Mouse (Mus musculus) embryonic facial prominence, embryonic 13.5 days (tissue): ENCODE measurements around the gene Lmntd1. TPM values are rescaled to one million over a fixed set of nuclear protein-coding genes. Genes with fewer than 3 reads are reported as not detected.

ENCODE experiments used
- ATAC-seq: fragments of 200-750 bp; cut with Nextera tagmentation; 2 replicates; pipeline ENCODE4 v1.8.0; 2017; ENCODE audit warnings: low read depth; ENCODE audit not compliant: insufficient number of reproducible peaks, insufficient read depth, low FRiP score, low TSS enrichment
- H3K27ac ChIP-seq: fragments of 300-500 bp; sonication (generic); 2 replicates; pipeline ENCODE4 v1.5.1; 2015; ENCODE audit warnings: moderate library complexity, mild to moderate bottlenecking, inconsistent platforms
- H3K27me3 ChIP-seq: fragments of 300-500 bp; sonication (generic); 2 replicates; pipeline ENCODE4 v1.6.1; 2015; ENCODE audit warnings: mild to moderate bottlenecking, inconsistent platforms
- H3K36me3 ChIP-seq: fragments of 300-500 bp; sonication (generic); 2 replicates; pipeline ENCODE4 v1.6.1; 2015; ENCODE audit warnings: mild to moderate bottlenecking, inconsistent platforms
- H3K4me1 ChIP-seq: fragments of 300-500 bp; sonication (generic); 2 replicates; pipeline ENCODE4 v1.6.1; 2015; ENCODE audit warnings: inconsistent platforms
- H3K4me2 ChIP-seq: fragments of 300-500 bp; sonication (generic); 2 replicates; pipeline ENCODE4 v1.6.1; 2015; ENCODE audit warnings: moderate library complexity, mild to moderate bottlenecking, inconsistent platforms
- H3K4me3 ChIP-seq: fragments of 300-500 bp; sonication (generic); 2 replicates; pipeline ENCODE4 v1.5.1; 2015; ENCODE audit warnings: mild to moderate bottlenecking, inconsistent platforms
- H3K9ac ChIP-seq: fragments of 300-500 bp; sonication (generic); 2 replicates; pipeline ENCODE4 v1.6.1; 2015; ENCODE audit warnings: mild to moderate bottlenecking, inconsistent platforms
- H3K9me3 ChIP-seq: fragments of 300-500 bp; sonication (generic); 2 replicates; pipeline ENCODE4 v1.6.1; 2016; ENCODE audit warnings: inconsistent platforms
- WGBS: fragments of 180-500 bp; shearing (Covaris S2); methylation state at CpG from one replicate; pipeline ENCODE4 v1.1.7; 2015; ENCODE audit warnings: mixed read lengths; 5-methylcytosine and 5-hydroxymethylcytosine counted together
- polyA plus RNA-seq: library from polyadenylated mRNA; unstranded; fragments of >200 nt; fragmentation: Nextera tagmentation; extraction: Ambion mirVana; gene quantifications from 2 replicates; pipeline ENCODE4 v1.2.1, GENCODE M21; 2015

The Lmntd1 gene
- polyA plus RNA-seq, 1 experiment from 2014 or later, result 0.41 TPM

DNA sequence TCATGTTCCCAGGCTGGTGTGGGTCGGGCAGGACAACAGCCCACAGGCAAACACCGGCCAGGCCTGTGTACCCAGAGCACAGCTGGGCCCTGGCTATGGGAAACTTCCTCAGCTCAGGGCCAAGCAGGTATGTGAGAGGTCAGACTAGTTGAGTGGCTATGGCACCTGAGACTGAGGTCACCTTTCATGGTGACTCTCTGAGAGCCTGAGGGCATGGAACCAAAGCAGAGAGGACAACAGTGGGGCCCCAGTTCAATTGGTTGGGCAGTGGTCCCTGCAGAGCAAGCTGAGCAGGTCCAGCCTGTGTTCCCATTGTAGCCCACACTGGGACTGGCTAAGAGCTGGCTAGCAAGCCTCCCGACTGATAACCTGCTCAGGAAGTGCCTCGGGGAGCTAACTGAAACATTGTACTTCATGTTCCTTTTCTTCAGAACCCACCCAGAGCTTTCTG, 135.3 kb downstream of the Lmntd1 start:
- H3K4me3 ChIP-seq, result no peak overlapping the region
- no peak for ATAC-seq
- H3K9me3 ChIP-seq, result no peaks in the 10 kb centered on the region
- 37% methylated on average over 4 of the region's 4 CpGs for WGBS
- H3K36me3 ChIP-seq, result no peaks in the 10 kb centered on the region
- H3K4me2 ChIP-seq, result no peak overlapping the region
- no peak overlapping the region for H3K9ac ChIP-seq
- no peak overlapping the region for H3K27ac ChIP-seq
- H3K27me3 ChIP-seq, result 0 out of 2 replicates have a peak, but pooled peaks cover 3% of the 10 kb centered on the region
- peaks cover 35% of the 10 kb centered on the region for H3K4me1 ChIP-seq

DNA sequence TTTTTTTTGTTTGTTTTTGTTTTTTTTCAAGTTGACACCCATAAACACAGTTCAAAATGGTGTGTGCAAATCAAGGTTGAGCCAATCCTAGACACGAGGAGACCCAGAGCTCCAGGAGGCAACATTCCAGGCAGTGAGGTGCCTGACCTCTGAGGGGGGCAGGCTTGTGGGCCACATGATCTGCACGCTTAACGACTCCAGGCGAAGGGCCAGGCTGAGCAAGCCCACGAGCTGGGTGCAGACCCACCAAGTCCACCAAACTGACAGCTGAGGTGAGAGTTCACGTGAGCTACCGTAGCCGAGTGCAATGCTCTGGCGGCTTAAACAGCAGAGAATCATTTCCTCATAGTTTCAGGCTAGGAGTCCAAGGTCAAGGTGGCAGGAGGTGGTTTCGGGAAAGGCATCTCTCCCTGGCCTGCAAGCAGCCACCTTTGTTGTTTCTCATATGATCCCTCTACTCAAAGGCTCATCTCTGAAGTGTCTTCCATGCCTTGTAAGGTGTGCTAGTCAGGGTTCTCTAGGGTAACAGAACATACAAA, 136.7 kb downstream of the Lmntd1 start:
- Histone ChIP-seq H3K27me3 (0 out of 2 replicates have a peak, but pooled peaks cover 3% of the 10 kb centered on the region), H3K4me1 (peaks cover 31% of the 10 kb centered on the region), H3K9me3 (no peaks in the 10 kb centered on the region), H3K4me3 (no peak overlapping the region), H3K4me2 (no peak overlapping the region), H3K36me3 (no peaks in the 10 kb centered on the region), H3K27ac (no peak overlapping the region), H3K9ac (no peak overlapping the region)
- ATAC-seq, result no peak
- WGBS, result 54% methylated on average over 10 of the region's 10 CpGs

DNA sequence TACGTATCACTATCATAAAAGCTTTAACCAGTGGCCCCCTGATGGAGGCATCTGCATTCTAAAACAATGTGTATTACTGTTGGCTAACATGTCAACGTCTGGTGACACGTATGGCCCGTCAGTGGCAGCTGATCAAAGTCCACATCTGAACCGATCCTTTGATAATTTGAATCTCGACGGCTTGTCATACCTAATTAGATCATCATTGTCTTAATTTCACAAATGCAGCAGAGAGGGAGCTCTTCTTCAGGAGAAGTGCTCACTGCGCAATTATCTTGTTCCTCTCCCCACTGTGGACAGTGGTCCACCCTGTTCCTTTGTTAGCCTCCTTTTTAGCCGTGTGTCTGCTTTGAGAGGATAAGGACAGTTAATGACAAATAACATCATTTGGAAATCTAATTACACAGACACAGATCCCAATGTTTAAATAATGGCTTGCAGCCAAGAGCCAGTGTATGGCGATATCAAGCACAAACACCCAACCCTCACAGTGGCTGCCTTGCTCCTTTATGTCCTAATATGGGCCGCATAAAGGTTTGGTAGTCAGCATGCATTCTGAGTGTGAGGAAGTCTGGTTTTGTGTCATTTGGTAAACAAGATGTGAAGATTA, 142.4 kb downstream of the Lmntd1 start:
- WGBS, result 72% methylated on average over 11 of the region's 11 CpGs
- no peaks in the 10 kb centered on the region for H3K36me3 ChIP-seq

DNA sequence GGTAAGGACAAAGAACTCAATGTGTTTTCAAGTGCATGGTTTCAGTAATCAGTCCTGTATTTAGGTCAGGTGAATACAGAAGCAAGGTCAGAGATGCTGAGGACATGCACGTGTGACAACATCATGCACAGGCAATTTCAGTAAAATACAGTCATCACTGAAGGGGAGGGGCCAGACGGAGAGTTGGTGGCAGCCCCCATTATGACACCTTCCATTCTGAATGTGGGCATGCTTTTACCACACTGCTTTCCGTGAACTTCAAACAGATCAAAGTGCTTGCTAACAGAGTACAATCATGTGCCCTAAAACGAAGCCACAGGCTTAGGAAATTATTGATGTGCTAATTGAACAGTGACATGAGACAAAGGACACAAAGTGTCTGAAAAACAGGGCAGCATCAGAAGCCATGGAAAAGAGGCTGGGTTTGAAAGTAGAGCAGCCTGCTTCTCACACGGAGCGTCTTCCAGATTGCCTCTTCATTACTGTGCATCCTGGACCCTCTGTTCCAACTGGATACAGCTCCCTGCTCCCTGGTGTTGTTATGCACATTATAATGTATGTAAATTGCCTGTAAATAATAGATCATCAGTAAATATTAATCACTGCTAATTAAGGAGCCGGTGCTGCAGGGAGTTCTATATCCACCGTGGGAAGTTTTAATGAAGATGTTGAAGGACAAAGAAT, 144.7 kb downstream of the Lmntd1 start:
- Histone ChIP-seq H3K27me3 (no peaks in the 10 kb centered on the region), H3K27ac (no peak overlapping the region), H3K4me1 (peaks cover 5% of the 10 kb centered on the region; the same call in 1 of the 2 replicates), H3K4me2 (no peak overlapping the region), H3K9me3 (no peaks in the 10 kb centered on the region), H3K36me3 (no peaks in the 10 kb centered on the region), H3K9ac (no peak overlapping the region), H3K4me3 (no peak overlapping the region)
- WGBS, result 74% methylated on average over 8 of the region's 8 CpGs
- no peak for ATAC-seq

More for the DNA sequence above, 142.4 kb downstream of the Lmntd1 start:
- Histone ChIP-seq H3K27me3 (no peaks in the 10 kb centered on the region), H3K9ac (no peak overlapping the region), H3K9me3 (no peaks in the 10 kb centered on the region), H3K4me2 (no peak overlapping the region), H3K27ac (no peak overlapping the region), H3K4me3 (no peak overlapping the region), H3K4me1 (peaks cover 5% of the 10 kb centered on the region; the same call in 1 of the 2 replicates)
- no peak for ATAC-seq

DNA sequence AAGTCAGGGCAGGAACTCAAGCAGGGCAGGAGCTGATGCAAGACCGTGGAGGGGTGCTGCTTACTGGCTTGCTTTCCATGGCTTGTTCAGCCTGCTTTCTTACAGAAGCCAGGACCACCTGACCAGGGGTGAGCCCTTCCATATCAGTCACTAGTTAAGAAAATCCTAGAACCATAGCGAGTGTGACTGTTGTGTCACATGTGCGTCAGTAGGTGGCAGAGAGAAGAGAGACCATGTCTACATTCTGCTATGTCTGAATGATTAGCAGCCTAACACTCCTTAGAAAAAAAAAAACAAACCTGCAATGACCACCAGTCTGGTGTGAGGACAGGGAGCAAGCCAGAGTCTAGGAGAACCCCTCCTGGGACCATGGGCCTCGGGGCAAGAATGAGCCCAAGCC, 150.1 kb downstream of the Lmntd1 start:
- no peaks in the 10 kb centered on the region for H3K36me3 ChIP-seq
- no peak for ATAC-seq
- WGBS, result 81% methylated on average over 4 of the region's 4 CpGs
- H3K4me1 ChIP-seq, result peaks cover 8% of the 10 kb centered on the region; the same call in 1 of the 2 replicates
- no peak overlapping the region for H3K27ac ChIP-seq
- no peak overlapping the region for H3K9ac ChIP-seq
- H3K9me3 ChIP-seq, result no peaks in the 10 kb centered on the region
- H3K4me3 ChIP-seq, result no peak overlapping the region
- no peak overlapping the region for H3K4me2 ChIP-seq
- H3K27me3 ChIP-seq, result no peaks in the 10 kb centered on the region

DNA sequence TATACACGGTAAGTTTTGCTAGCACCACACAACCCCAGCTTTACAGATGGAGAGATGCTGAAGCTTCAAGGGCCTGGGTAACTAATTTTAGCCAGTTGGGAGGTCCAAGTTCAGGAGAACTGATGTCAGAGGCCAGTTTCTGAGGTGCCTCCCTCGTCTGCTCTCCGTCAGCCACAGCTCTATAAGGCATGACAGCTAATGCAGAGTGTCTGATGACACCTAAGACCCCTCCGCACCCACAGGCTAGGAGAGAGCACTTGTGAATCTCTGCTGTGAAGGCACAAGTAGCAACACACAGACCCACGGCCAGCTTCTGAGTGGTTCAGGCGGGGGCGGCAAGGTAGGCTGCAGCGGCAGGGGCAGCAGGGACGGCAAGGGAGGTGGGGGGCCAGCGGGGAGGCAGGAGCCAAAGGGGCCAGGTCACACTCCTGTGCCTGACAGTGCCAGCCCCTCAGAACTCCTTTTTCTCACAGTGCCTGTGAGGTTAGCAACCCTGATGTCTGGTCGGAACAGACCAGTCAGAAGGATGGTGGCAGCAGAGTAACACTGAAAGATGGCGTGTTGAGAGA, 151.4 kb downstream of the Lmntd1 start:
- H3K36me3 ChIP-seq, result no peaks in the 10 kb centered on the region
- H3K4me2 ChIP-seq, result no peak overlapping the region
- H3K4me3 ChIP-seq, result no peak overlapping the region
- no peak for ATAC-seq
- WGBS, result 76% methylated on average over 12 of the region's 12 CpGs
- no peaks in the 10 kb centered on the region for H3K9me3 ChIP-seq
- peaks cover 8% of the 10 kb centered on the region; the same call in 1 of the 2 replicates for H3K4me1 ChIP-seq
- no peaks in the 10 kb centered on the region for H3K27me3 ChIP-seq
- H3K27ac ChIP-seq, result no peak overlapping the region
- no peak overlapping the region for H3K9ac ChIP-seq

DNA sequence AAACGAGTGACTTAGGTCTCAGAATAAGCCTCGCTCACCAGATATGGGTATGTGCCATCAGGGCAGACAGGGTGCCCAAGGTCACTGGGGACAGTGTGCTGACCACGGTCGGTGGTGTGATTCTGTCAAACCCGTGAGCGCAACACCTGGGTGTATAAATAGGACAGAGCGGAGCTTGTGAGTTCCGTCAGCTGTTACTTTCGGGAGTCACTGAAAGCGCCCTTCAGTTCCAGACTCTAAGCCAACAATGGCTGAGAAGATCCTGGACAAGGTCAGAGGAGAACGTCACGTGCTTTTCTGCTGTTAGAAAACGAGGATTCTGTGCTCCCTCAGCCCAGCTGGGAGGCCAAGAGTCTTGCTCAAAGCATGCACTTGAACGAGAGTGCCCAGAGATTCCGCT, 157.1 kb downstream of the Lmntd1 start:
- Histone ChIP-seq H3K36me3 (no peaks in the 10 kb centered on the region), H3K27me3 (peaks cover 5% of the 10 kb centered on the region; the same call in 1 of the 2 replicates), H3K4me3 (no peak overlapping the region), H3K4me2 (no peak overlapping the region), H3K9me3 (no peaks in the 10 kb centered on the region), H3K4me1 (peaks cover 6% of the 10 kb centered on the region; the same call in 1 of the 2 replicates), H3K9ac (no peak overlapping the region), H3K27ac (no peak overlapping the region)
- WGBS, result 81% methylated on average over 15 of the region's 15 CpGs
- ATAC-seq, result no peak

DNA sequence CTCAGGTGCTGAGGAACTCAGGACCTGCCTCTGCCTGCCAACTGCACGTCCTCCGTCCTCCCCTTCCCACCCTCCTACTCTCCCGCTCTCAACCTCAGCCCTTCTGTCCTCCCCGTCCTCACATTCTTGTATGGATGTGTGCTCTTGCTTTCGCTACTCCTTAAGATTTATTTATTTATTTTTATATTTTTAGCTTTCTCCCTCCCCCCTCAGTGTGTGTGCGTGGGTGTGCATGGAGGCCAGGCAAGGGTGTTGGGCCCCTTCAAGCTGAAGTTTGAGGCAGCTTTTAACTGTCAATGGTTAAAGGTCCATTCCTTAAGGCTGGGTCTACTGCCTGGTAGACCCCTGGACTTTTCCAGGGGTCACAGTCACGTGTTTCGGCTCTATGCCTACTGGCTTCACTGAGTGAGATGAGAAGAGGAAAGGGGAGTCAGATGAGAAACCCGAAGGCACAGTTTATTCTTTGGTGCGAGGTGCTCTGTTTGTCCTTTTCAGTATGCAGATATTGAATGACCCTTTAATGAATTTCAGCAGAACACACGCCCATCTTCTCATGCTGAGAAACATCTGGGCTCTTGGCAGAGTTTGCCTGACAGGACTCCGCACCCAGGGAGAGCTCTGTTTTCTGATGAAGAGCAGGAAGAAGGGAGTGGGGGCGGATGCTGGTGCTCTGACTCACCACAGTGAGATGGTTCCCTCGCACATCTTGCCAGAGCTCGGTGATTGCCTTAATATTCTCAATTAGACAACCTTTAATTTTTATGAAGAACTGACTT, 163.3 kb downstream of the Lmntd1 start:
- ATAC-seq, result no peak
- H3K27ac ChIP-seq, result 0 out of 2 replicates have a peak overlapping the region, but pooled peaks have one; percentile 7

DNA sequence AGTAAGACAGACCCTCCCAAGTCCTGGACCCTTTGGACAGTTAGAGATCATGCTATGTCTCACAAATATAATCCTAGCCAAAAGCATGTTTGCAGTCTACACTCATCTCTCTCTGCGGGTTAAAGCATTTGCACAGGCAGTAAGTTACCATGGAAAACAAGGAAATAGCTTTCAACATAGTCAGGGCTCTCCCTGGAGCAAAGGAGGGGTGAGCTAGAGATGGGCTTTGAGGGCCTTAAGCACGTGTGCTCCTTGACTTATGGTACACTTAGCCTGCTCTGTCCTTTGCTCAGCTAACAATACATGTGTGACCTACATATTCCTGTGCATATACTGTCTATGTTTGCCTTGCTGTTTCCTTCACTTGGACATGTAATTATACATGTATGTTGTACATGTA, 165.8 kb downstream of the Lmntd1 start:
- H3K27ac ChIP-seq, result no peak overlapping the region
- WGBS, result 31% methylated on average over 2 of the region's 2 CpGs
- H3K4me3 ChIP-seq, result no peak overlapping the region
- no peak overlapping the region for H3K9ac ChIP-seq
- no peaks in the 10 kb centered on the region for H3K9me3 ChIP-seq
- no peaks in the 10 kb centered on the region for H3K27me3 ChIP-seq
- H3K36me3 ChIP-seq, result no peaks in the 10 kb centered on the region
- ATAC-seq, result no peak
- H3K4me1 ChIP-seq, result peaks cover 52% of the 10 kb centered on the region
- no peak overlapping the region for H3K4me2 ChIP-seq

More for the DNA sequence above, 163.3 kb downstream of the Lmntd1 start:
- peak overlapping the region; percentile 27; the same call in 1 of the 2 replicates for H3K4me2 ChIP-seq
- no peak overlapping the region for H3K4me3 ChIP-seq
- H3K9ac ChIP-seq, result no peak overlapping the region
- H3K36me3 ChIP-seq, result no peaks in the 10 kb centered on the region
- H3K27me3 ChIP-seq, result no peaks in the 10 kb centered on the region
- H3K9me3 ChIP-seq, result no peaks in the 10 kb centered on the region
- peaks cover 38% of the 10 kb centered on the region for H3K4me1 ChIP-seq
- 38% methylated on average over 15 of the region's 15 CpGs for WGBS

DNA sequence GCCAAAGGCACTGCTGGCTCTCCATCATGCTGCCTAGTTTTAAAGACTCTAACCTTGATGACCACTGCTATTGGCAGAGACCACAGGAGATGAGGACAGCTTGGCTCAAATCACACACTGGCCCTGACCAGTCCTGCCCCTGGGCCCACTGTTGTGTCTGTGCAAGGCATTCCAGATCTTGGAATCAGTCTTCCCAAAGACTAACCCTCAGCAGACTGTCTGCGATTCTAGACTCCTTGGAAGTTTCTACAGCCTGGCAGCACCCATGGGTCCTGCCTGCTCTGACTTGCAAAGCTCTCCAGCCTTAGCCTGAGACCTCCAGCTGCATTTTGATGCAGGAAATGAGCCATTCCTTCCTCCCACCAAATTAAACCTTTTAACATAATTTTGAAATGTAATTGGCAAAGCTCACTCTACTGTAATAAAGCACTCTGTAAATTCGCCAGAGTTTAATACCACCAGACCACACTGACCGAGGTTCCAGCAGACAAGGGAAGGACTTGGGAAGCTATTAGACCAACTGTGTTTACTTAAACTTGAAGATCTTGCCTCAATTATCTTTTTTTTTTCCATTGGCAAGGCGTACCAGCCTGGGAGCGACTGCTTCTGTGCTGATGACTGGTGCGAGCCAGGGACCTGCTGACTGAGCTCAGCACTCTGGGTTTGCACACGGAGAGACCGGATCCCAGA, 168.2 kb downstream of the Lmntd1 start:
- 52% methylated on average over 8 of the region's 8 CpGs for WGBS
- peaks cover 62% of the 10 kb centered on the region for H3K4me1 ChIP-seq
- no peaks in the 10 kb centered on the region for H3K9me3 ChIP-seq
- no peak overlapping the region for H3K4me2 ChIP-seq
- H3K36me3 ChIP-seq, result no peaks in the 10 kb centered on the region
- peak overlapping the region; percentile 80 for H3K27ac ChIP-seq
- no peak for ATAC-seq
- no peak overlapping the region for H3K4me3 ChIP-seq
- no peaks in the 10 kb centered on the region for H3K27me3 ChIP-seq
- H3K9ac ChIP-seq, result no peak overlapping the region

DNA sequence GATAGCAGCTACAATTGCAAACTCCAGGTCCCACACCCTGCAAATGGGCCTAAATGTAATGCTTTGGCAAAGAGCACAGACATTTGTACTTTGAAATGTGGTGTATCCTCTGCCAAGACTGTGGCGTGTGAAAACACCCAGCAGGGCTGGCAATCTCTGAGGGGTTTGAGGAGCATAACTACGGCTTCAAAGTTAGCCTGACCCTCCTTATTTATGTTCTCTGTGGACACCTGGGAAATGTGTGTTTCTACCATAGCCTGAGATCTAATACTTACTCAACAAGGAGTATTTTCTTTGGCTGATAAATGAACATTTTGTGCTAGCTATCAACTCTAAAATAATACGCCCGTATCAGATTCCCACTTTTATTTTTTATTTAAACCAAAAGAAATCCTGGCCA, 168.7 kb downstream of the Lmntd1 start:
- no peak overlapping the region for H3K9ac ChIP-seq
- H3K27ac ChIP-seq, result peak overlapping the region; percentile 80
- no peak overlapping the region for H3K4me3 ChIP-seq
- ATAC-seq, result no peak
- no peaks in the 10 kb centered on the region for H3K36me3 ChIP-seq
- no peaks in the 10 kb centered on the region for H3K9me3 ChIP-seq
- H3K4me2 ChIP-seq, result no peak overlapping the region
- H3K4me1 ChIP-seq, result peaks cover 60% of the 10 kb centered on the region
- H3K27me3 ChIP-seq, result no peaks in the 10 kb centered on the region
- WGBS, result 63% methylated on average over 4 of the region's 4 CpGs
